Mouse (Mus musculus): ENCODE data around the gene Scube2. TPM values are rescaled to one million over a fixed set of nuclear protein-coding genes. Genes with fewer than 3 reads are reported as not detected.

Scube2 gene
- polyA plus RNA-seq, 1 experiment from 2014 or later, result 0.79 TPM

DNA sequence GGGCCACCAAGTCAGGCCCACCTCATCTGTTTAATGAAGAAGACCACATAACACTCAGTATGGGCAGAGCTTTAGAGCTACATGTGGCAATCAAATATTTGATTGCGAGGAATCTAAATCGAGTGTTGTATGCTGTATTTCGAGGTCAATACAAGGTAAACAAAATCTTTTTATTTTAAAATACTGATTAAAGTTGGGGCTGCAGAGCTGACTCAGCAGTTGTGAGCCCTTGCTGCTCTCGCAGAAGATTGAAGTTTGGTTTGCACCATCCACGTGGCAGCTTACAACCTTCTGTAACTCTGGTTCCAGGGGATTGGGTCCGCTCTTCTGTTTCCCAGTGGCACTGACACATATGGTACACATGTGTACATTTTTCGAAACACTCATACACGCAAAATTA, 111.4 kb downstream of the Scube2 start:
- Histone ChIP-seq H3K9ac (ENCODE audit: low read length) (no peak overlapping the region), H3K4me3 (ENCODE audit: low read depth, low read length) (no peak overlapping the region), H3K27ac (replicated peaks) (peak overlapping the region; percentile 50; the same call in 1 of the 2 replicates), H3K4me1 (replicated peaks; ENCODE audit: control insufficient read depth, insufficient read depth) (no peaks in the 10 kb centered on the region), H3K4me2 (replicated peaks; ENCODE audit: low read depth) (no peak overlapping the region), H3K36me3 (ENCODE audit: control insufficient read depth, insufficient read depth, low read length) (no peaks in the 10 kb centered on the region), H3K9me3 (ENCODE audit: control insufficient read depth, low read length) (no peaks in the 10 kb centered on the region), H3K27me3 (ENCODE audit: control insufficient read depth, insufficient read depth, low read length) (no peaks in the 10 kb centered on the region)
- no peak for TF ChIP-seq CTCF (IDR thresholded peaks at IDR 0.05; ENCODE audit: low read depth)
- TF ChIP-seq EP300 (optimal IDR thresholded peaks at IDR 0.05), result no peak
- 75% methylated on average over 8 of the region's 8 CpGs for WGBS
- DNase-seq (ENCODE audit: low spot score) (no peak), ATAC-seq (ENCODE audit: low FRiP score, low TSS enrichment) (no peak)

DNA sequence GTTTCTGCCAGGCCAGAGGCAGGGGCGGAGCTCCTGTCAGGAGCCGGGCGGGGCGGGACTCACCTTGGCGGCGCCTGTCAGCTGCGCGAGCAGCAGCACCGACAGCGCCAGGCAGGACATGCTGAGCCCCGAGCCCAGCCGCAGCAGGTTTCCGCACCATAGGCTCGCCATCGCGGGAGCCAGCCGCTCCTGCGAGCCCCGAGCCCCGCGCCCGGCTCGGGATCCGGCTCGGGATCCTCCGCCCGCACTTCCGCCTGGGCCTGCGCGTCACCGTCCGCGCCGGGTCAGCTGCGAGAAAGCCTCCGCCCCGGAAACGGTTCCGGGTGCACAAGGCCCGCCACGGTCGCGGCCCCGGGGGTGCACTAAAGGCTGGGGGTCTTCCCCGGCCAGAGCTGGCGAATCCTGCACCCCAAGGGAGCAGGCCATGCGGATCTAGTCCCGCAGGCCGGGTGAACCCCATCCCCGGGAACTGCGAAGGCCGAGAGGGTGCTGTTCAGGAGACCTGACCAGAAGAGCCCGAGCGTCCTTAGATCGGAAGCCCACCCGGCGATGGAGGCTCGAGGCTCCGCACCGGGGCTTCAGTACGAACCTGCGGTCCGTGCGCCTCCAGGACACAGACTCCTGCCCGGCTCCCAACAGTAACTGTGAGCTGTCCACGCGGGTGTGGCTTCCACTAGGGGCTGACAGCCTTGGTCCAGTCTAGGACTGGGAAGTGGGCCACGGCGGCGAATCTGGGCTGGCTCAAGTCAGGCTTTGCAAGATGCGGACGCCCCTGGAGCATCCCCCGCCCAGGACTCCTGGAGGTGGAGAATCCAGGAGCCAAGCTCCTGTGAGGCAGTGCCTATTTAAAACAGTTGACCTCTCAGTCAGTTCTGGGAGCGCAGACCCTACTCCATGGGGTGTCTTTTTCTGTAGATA, 113.2 kb downstream of the Scube2 start, which contains the start of gene Tmem9b:
Gene Tmem9b, minus strand, starts transcription at position 868 of the 918 bp plus-strand sequence.
- H3K9me3 ChIP-seq (ENCODE audit: control insufficient read depth, low read length), result no peaks in the 10 kb centered on the region
- H3K4me1 ChIP-seq (replicated peaks; ENCODE audit: control insufficient read depth, insufficient read depth), result no peaks in the 10 kb centered on the region
- H3K27ac ChIP-seq (replicated peaks), result peak within 1 kb of the TSS; percentile 96
- H3K4me2 ChIP-seq (replicated peaks; ENCODE audit: low read depth), result peak within 1 kb of the TSS; percentile 90
- ATAC-seq (ENCODE audit: low FRiP score, low TSS enrichment) (peak; percentile 90), DNase-seq (ENCODE audit: low spot score) (peak; percentile 89)
- no peaks in the 10 kb centered on the region for H3K36me3 ChIP-seq (ENCODE audit: control insufficient read depth, insufficient read depth, low read length)
- H3K9ac ChIP-seq (ENCODE audit: low read length), result peak within 1 kb of the TSS; percentile 96
- TF ChIP-seq CTCF (IDR thresholded peaks at IDR 0.05; ENCODE audit: low read depth), result peak; percentile 42
- no peak for TF ChIP-seq EP300 (optimal IDR thresholded peaks at IDR 0.05)
- peak within 1 kb of the TSS; percentile 90 for H3K4me3 ChIP-seq (ENCODE audit: low read depth, low read length)
- no peaks in the 10 kb centered on the region for H3K27me3 ChIP-seq (ENCODE audit: control insufficient read depth, insufficient read depth, low read length)
- WGBS, result under 1% methylated on average over 74 of the region's 74 CpGs

DNA sequence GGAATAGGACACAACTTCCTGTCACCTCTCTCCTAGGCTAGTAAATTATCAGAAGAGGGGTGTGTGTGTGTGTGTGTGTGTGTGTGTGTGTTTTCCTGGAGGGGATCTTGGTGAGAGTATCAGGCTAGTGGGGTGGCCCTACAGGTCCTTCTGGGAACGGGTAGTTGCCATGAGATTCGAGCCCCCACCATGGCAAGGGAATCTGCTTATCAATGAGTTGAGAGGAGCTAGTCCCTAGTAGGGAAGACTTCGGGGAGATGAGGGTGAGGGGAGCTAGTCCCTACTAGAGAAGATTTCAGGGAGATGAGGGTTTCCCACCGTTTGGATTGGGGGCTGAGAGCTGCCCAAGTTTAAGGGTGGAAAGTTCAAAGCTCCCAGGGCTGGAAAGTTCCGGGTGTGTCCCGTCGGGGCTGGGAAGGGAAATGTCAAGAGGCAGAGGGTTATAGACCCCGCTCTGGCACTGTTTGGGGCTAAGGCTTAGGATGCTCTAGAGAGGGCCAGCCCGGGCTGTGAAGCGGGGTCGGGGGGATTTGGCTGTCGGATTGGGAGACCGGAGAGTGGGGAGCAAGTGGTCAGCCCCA, 114.0 kb downstream of the Scube2 start:
- H3K36me3 ChIP-seq (ENCODE audit: control insufficient read depth, insufficient read depth, low read length), result 0 out of 2 replicates have a peak, but pooled peaks cover 1% of the 10 kb centered on the region
- TF ChIP-seq CTCF (IDR thresholded peaks at IDR 0.05; ENCODE audit: low read depth) (no peak), EP300 (optimal IDR thresholded peaks at IDR 0.05) (no peak)
- H3K9ac ChIP-seq (ENCODE audit: low read length), result peak overlapping the region; percentile 96
- H3K4me1 ChIP-seq (replicated peaks; ENCODE audit: control insufficient read depth, insufficient read depth), result no peaks in the 10 kb centered on the region
- DNase-seq (ENCODE audit: low spot score), result no peak
- peak overlapping the region; percentile 90 for H3K4me2 ChIP-seq (replicated peaks; ENCODE audit: low read depth)
- ATAC-seq (ENCODE audit: low FRiP score, low TSS enrichment), result no peak
- WGBS, result 3% methylated on average over 13 of the region's 13 CpGs
- H3K9me3 ChIP-seq (ENCODE audit: control insufficient read depth, low read length), result no peaks in the 10 kb centered on the region
- H3K4me3 ChIP-seq (ENCODE audit: low read depth, low read length), result peak overlapping the region; percentile 90
- no peaks in the 10 kb centered on the region for H3K27me3 ChIP-seq (ENCODE audit: control insufficient read depth, insufficient read depth, low read length)
- H3K27ac ChIP-seq (replicated peaks), result peak overlapping the region; percentile 96

Other genes with a start within 250 kb of the Scube2 start
- 35.3 and 35.6 TPM in 2 replicates for gene St5, start 162.1 kb downstream of the Scube2 start, polyA plus RNA-seq (2015; fragmentation: Nextera tagmentation; extraction: Ambion mirVana)
- 36.8 and 38.6 TPM in 2 replicates for gene Akip1, start 162.0 kb downstream of the Scube2 start, polyA plus RNA-seq (2015; fragmentation: Nextera tagmentation; extraction: Ambion mirVana)
- gene BC051019, start 141.8 kb downstream of the Scube2 start, polyA plus RNA-seq (2015; fragmentation: Nextera tagmentation; extraction: Ambion mirVana), result 0.17 and 0.25 TPM in 2 replicates
- 0.39 and 0.56 TPM in 2 replicates for gene Ascl3, start 134.0 kb downstream of the Scube2 start, polyA plus RNA-seq (2015; fragmentation: Nextera tagmentation; extraction: Ambion mirVana)
- 103 and 106 TPM in 2 replicates for gene Tmem9b, start 112.8 kb downstream of the Scube2 start, polyA plus RNA-seq (2015; fragmentation: Nextera tagmentation; extraction: Ambion mirVana)
- gene Nrip3, start 83.7 kb downstream of the Scube2 start, polyA plus RNA-seq (2015; fragmentation: Nextera tagmentation; extraction: Ambion mirVana), result 0.63 and 0.73 TPM in 2 replicates
- 13.8 and 14.5 TPM in 2 replicates for gene Dennd5a, start 94.8 kb upstream of the Scube2 start, polyA plus RNA-seq (2015; fragmentation: Nextera tagmentation; extraction: Ambion mirVana)
- gene Tmem41b, start 121.2 kb upstream of the Scube2 start, polyA plus RNA-seq (2015; fragmentation: Nextera tagmentation; extraction: Ambion mirVana), result 85.5 and 88.5 TPM in 2 replicates
- gene Ipo7, start 152.6 kb upstream of the Scube2 start, polyA plus RNA-seq (2015; fragmentation: Nextera tagmentation; extraction: Ambion mirVana), result 15.6 and 16.5 TPM in 2 replicates
- gene Zfp143, start 195.5 kb upstream of the Scube2 start, polyA plus RNA-seq (2015; fragmentation: Nextera tagmentation; extraction: Ambion mirVana), result 6.0 and 6.4 TPM in 2 replicates